Mouse (Mus musculus): ENCODE results near the gene Galnt18.

Galnt18 gene

DNA sequence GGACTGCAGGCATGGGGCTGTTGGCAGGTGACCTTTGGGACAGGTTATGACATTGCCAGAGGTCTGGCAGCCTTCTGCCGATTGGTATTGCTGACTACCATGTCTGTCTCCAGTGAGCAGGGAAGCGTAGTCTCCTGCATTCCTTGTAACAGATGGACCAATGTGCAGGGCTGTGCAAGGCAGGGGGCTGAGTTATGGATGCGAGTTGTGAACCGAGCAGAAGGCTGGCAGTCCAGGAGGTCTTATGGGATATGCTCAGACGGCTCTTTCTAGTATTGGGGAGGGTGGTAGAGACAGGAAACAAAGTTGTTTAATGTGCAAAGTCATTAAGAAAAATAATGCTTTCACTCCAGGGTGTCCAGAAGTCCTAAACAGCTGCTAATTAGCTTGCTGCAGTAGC is 312.1 kb downstream of the Galnt18 start:
- DNase-seq (ENCODE audit: low read depth), result no peak

GRCm38 (mm10) chr7:111466720-111467119 is 313.1 kb downstream of the Galnt18 start:
- no peak for DNase-seq (ENCODE audit: low read depth)

DNA sequence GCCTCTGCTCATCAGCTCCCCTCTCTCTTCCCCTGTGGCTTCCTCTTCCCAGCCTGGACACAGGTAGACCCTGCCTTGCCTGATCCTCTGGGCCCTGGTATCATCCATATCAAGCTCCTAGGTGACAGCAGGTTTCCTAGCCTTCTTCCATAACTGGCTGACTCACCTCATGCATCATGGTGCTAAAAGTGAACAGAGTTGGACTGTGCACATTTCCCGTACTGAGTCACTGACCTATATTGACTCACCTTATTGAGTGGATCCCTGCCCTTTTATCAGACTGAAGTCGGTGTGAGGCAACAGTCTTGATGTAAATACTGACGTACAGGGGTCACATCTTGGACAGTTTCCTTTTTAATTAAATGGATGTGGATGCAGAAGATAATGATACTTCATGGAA is 313.7 kb downstream of the Galnt18 start:
- DNase-seq (ENCODE audit: low read depth), result no peak

DNA sequence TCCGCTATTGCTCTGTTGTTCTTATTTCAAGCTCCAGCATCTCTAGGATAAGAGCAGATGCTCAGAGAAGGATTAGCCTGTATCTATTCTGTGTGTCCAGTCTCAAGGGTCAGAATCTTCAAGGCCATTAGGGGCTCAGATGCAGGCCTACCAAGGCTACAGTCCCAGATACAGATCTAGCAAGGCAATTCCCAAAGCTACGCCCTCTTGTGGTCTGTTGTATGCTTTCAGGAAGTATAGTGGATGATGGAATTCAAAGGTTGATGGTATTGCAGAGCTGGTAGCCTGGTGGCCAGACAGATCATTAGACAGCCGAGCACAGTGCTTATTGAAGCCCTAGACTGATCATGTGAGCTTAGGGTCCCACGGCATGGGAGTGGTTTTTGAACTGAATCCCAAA is 320.1 kb downstream of the Galnt18 start:
- no peak for DNase-seq (ENCODE audit: low read depth)

- no peak for DNase-seq (ENCODE audit: low read depth)
Measured at GRCm38 (mm10) chr7:111456007-111456406, 323.8 kb downstream of the Galnt18 start.

GRCm38 (mm10) chr7:111455541-111455940 is 324.2 kb downstream of the Galnt18 start:
- no peak for DNase-seq (ENCODE audit: low read depth)

DNA sequence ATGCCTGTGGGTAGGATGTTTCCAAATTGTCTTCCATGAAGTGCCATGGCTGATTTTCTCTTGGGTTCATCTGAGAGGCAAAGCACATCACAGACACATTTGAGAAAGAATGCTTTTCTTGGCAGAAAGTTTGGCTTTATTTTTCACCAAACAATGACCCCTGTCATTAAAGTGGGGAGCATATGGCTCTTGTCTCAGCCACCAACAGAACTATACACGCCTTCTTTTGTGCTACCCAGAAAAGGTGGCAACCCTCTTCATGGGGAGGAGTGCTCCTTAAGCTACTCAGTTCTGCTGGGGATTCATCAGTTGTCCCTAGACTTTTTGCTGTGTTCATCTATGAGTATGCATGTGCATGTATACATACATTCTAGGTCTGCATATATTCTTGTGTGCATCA is 327.8 kb downstream of the Galnt18 start:
- DNase-seq (ENCODE audit: low read depth), result no peak

DNA sequence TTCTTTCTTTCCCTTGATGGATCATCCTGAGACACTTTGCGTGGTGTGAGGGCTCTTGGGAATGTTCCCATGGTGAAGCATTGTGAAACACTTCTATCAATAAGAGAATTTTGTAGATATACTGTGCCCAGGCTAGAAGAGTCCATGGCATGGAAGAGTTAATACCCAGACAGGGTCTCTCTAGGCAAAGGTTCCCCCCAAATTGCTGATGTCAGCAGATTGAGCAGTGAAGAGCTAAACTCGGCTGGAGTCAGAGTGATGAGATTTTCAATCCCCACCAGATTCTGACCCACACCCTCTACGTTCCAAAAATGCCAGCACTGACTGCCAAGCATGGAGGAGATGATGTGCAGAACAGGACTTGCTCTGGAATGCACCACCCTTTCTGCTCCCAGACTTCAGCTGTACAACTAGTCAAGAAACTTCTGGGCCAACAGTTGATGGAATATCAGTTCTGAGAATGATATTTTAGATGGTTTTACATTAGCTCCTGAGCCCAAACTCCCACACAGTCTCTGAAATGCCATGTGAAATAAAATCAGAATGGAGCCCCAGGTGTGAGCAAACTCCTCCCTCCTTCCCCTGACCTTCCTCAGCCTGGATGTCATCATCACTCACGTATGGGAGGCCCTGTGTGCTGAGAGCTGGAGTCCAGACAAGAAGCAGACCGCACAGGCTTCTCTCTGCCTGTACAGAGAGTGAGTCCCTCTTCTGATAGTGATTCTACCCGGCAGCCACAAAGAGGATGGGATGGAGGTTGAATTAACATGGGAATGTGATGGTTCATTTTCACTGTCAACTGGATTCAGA is 329.3 kb downstream of the Galnt18 start:
- DNase-seq (ENCODE audit: low read depth), result no peak

GRCm38 (mm10) chr7:111433173-111433572 is 346.6 kb downstream of the Galnt18 start:
- DNase-seq (ENCODE audit: low read depth), result no peak

GRCm38 (mm10) chr7:111427392-111427791 is 352.4 kb downstream of the Galnt18 start:
- no peak for DNase-seq (ENCODE audit: low read depth)
